Mouse (Mus musculus): ENCODE results near the gene Rtn4. TPM values are rescaled to one million over a fixed set of nuclear protein-coding genes. Genes with fewer than 3 reads are reported as not detected.

Gene Rtn4
- polyA plus RNA-seq, 1 experiment, result 410 TPM

- Histone ChIP-seq H3K36me3 (ENCODE audit: control insufficient read depth, insufficient read depth, low read length, poor library complexity, severe bottlenecking) (peaks cover 4% of the 10 kb centered on the region; the same call in 1 of the 2 replicates), H3K9me3 (replicated peaks; ENCODE audit: control insufficient read depth, insufficient read depth, low read length, poor library complexity, severe bottlenecking) (no peaks in the 10 kb centered on the region), H3K27ac (ENCODE audit: insufficient read depth, low read length) (no peak overlapping the region), H3K4me3 (ENCODE audit: low read depth, low read length) (no peak overlapping the region), H3K4me1 (ENCODE audit: control insufficient read depth, insufficient read depth, low read length) (no peaks in the 10 kb centered on the region), H3K27me3 (ENCODE audit: control insufficient read depth, insufficient read depth, low read length, poor library complexity, severe bottlenecking) (no peaks in the 10 kb centered on the region), H3K9ac (ENCODE audit: low read depth, poor library complexity, severe bottlenecking) (no peak overlapping the region)
- TF ChIP-seq CTCF (IDR thresholded peaks at IDR 0.05; ENCODE audit: low read depth, low read length), result no peak
- TF ChIP-seq POLR2A (IDR thresholded peaks at IDR 0.05; ENCODE audit: insufficient read depth, low read length), result no peak
- TF ChIP-seq EP300 (IDR thresholded peaks at IDR 0.05; ENCODE audit: insufficient read depth, low read depth, low read length), result no peak
These were observed 35.2 kb downstream of the Rtn4 start for GRCm38 (mm10) chr11:29727901-29728300.

GRCm38 (mm10) chr11:29739752-29740151 lies 47.0 kb downstream of the Rtn4 start:
- TF ChIP-seq EP300 (IDR thresholded peaks at IDR 0.05; ENCODE audit: insufficient read depth, low read depth, low read length) (no peak), CTCF (IDR thresholded peaks at IDR 0.05; ENCODE audit: low read depth, low read length) (no peak)
- H3K9me3 ChIP-seq (replicated peaks; ENCODE audit: control insufficient read depth, insufficient read depth, low read length, poor library complexity, severe bottlenecking), result no peaks in the 10 kb centered on the region

GRCm38 (mm10) chr11:29744760-29745430 lies 52.1 kb downstream of the Rtn4 start:
- H3K4me3 ChIP-seq (ENCODE audit: low read depth, low read length), result no peak overlapping the region
- no peaks in the 10 kb centered on the region for H3K9me3 ChIP-seq (replicated peaks; ENCODE audit: control insufficient read depth, insufficient read depth, low read length, poor library complexity, severe bottlenecking)
- H3K36me3 ChIP-seq (ENCODE audit: control insufficient read depth, insufficient read depth, low read length, poor library complexity, severe bottlenecking), result peaks cover 29% of the 10 kb centered on the region
- no peaks in the 10 kb centered on the region for H3K4me1 ChIP-seq (ENCODE audit: control insufficient read depth, insufficient read depth, low read length)
- no peaks in the 10 kb centered on the region for H3K27me3 ChIP-seq (ENCODE audit: control insufficient read depth, insufficient read depth, low read length, poor library complexity, severe bottlenecking)
- H3K9ac ChIP-seq (ENCODE audit: low read depth, poor library complexity, severe bottlenecking), result no peak overlapping the region
- H3K27ac ChIP-seq (ENCODE audit: insufficient read depth, low read length), result no peak overlapping the region
- TF ChIP-seq POLR2A (IDR thresholded peaks at IDR 0.05; ENCODE audit: insufficient read depth, low read length) (no peak), EP300 (IDR thresholded peaks at IDR 0.05; ENCODE audit: insufficient read depth, low read depth, low read length) (no peak), CTCF (IDR thresholded peaks at IDR 0.05; ENCODE audit: low read depth, low read length) (no peak)

More at GRCm38 (mm10) chr11:29739752-29740151, 47.0 kb downstream of the Rtn4 start:
- H3K4me3 ChIP-seq (ENCODE audit: low read depth, low read length), result no peak overlapping the region
- H3K27me3 ChIP-seq (ENCODE audit: control insufficient read depth, insufficient read depth, low read length, poor library complexity, severe bottlenecking), result no peaks in the 10 kb centered on the region
- no peak overlapping the region for H3K27ac ChIP-seq (ENCODE audit: insufficient read depth, low read length)
- H3K36me3 ChIP-seq (ENCODE audit: control insufficient read depth, insufficient read depth, low read length, poor library complexity, severe bottlenecking), result peaks cover 50% of the 10 kb centered on the region
- no peak overlapping the region for H3K9ac ChIP-seq (ENCODE audit: low read depth, poor library complexity, severe bottlenecking)
- H3K4me1 ChIP-seq (ENCODE audit: control insufficient read depth, insufficient read depth, low read length), result peaks cover 2% of the 10 kb centered on the region

DNA sequence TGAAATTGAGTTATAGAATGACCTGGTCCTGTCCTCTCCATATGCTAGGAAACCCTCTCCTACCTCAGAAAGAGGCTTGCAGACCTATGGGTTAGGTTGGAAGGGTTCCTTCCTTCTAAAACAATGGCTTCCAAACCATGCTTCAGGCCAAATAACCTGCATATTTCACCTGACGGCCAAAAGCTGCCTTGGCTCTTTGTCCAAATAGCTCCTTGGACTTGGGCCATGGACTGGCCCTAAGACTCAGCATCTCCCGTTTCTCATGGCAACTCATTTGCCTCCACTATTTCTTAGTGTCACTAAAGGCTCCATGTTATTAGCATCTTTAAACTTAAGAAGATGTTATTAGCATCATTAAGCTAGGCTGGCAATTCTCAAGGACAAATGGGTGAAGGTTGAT lies 52.8 kb downstream of the Rtn4 start:
- Histone ChIP-seq H3K9me3 (replicated peaks; ENCODE audit: control insufficient read depth, insufficient read depth, low read length, poor library complexity, severe bottlenecking) (no peaks in the 10 kb centered on the region), H3K27me3 (ENCODE audit: control insufficient read depth, insufficient read depth, low read length, poor library complexity, severe bottlenecking) (no peaks in the 10 kb centered on the region), H3K4me1 (ENCODE audit: control insufficient read depth, insufficient read depth, low read length) (no peaks in the 10 kb centered on the region), H3K4me3 (ENCODE audit: low read depth, low read length) (no peak overlapping the region), H3K27ac (ENCODE audit: insufficient read depth, low read length) (0 out of 2 replicates have a peak overlapping the region, but pooled peaks have one; percentile 21), H3K36me3 (ENCODE audit: control insufficient read depth, insufficient read depth, low read length, poor library complexity, severe bottlenecking) (peaks cover 26% of the 10 kb centered on the region), H3K9ac (ENCODE audit: low read depth, poor library complexity, severe bottlenecking) (no peak overlapping the region)
- no peak for TF ChIP-seq CTCF (IDR thresholded peaks at IDR 0.05; ENCODE audit: low read depth, low read length)
- TF ChIP-seq POLR2A (IDR thresholded peaks at IDR 0.05; ENCODE audit: insufficient read depth, low read length), result no peak
- TF ChIP-seq EP300 (IDR thresholded peaks at IDR 0.05; ENCODE audit: insufficient read depth, low read depth, low read length), result no peak

- H3K9ac ChIP-seq (ENCODE audit: low read depth, poor library complexity, severe bottlenecking), result no peak overlapping the region
- peaks cover 22% of the 10 kb centered on the region for H3K36me3 ChIP-seq (ENCODE audit: control insufficient read depth, insufficient read depth, low read length, poor library complexity, severe bottlenecking)
- TF ChIP-seq POLR2A (IDR thresholded peaks at IDR 0.05; ENCODE audit: insufficient read depth, low read length) (no peak), EP300 (IDR thresholded peaks at IDR 0.05; ENCODE audit: insufficient read depth, low read depth, low read length) (no peak), CTCF (IDR thresholded peaks at IDR 0.05; ENCODE audit: low read depth, low read length) (no peak)
- H3K27ac ChIP-seq (ENCODE audit: insufficient read depth, low read length), result no peak overlapping the region
- H3K4me3 ChIP-seq (ENCODE audit: low read depth, low read length), result no peak overlapping the region
- H3K4me1 ChIP-seq (ENCODE audit: control insufficient read depth, insufficient read depth, low read length), result no peaks in the 10 kb centered on the region
- no peaks in the 10 kb centered on the region for H3K27me3 ChIP-seq (ENCODE audit: control insufficient read depth, insufficient read depth, low read length, poor library complexity, severe bottlenecking)
- no peaks in the 10 kb centered on the region for H3K9me3 ChIP-seq (replicated peaks; ENCODE audit: control insufficient read depth, insufficient read depth, low read length, poor library complexity, severe bottlenecking)
These were observed 53.5 kb downstream of the Rtn4 start for GRCm38 (mm10) chr11:29746203-29746602.

- Histone ChIP-seq H3K36me3 (ENCODE audit: control insufficient read depth, insufficient read depth, low read length, poor library complexity, severe bottlenecking) (peaks cover 12% of the 10 kb centered on the region), H3K4me3 (ENCODE audit: low read depth, low read length) (no peak overlapping the region), H3K9ac (ENCODE audit: low read depth, poor library complexity, severe bottlenecking) (no peak overlapping the region), H3K9me3 (replicated peaks; ENCODE audit: control insufficient read depth, insufficient read depth, low read length, poor library complexity, severe bottlenecking) (no peaks in the 10 kb centered on the region), H3K4me1 (ENCODE audit: control insufficient read depth, insufficient read depth, low read length) (no peaks in the 10 kb centered on the region), H3K27ac (ENCODE audit: insufficient read depth, low read length) (no peak overlapping the region), H3K27me3 (ENCODE audit: control insufficient read depth, insufficient read depth, low read length, poor library complexity, severe bottlenecking) (no peaks in the 10 kb centered on the region)
- TF ChIP-seq CTCF (IDR thresholded peaks at IDR 0.05; ENCODE audit: low read depth, low read length) (no peak), EP300 (IDR thresholded peaks at IDR 0.05; ENCODE audit: insufficient read depth, low read depth, low read length) (no peak), POLR2A (IDR thresholded peaks at IDR 0.05; ENCODE audit: insufficient read depth, low read length) (no peak)
These were observed 54.6 kb downstream of the Rtn4 start for GRCm38 (mm10) chr11:29747365-29747764.
